Mouse (Mus musculus): ENCODE measurements around the gene 2310039H08Rik.

DNA sequence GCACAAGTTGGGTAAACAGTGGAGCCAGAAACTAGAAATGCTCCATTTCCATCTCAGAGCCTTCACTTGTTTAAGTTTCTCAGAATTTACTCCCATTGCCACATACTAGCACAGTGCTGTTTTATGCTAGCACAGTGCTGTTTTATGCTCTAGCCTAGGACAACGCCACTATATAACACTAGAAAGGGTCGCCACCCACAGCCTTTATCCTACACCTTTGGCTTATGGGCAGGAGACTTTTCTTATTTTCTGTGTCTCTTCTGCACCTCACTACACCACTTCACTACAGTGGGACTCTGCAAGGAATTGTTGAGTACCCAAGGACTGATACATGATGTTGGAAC is 10.8 kb downstream of the 2310039H08Rik start:
- TF ChIP-seq CTCF (IDR thresholded peaks at IDR 0.05; ENCODE audit: low read depth) (no peak), EP300 (IDR thresholded peaks at IDR 0.05; ENCODE audit: low read depth) (no peak)
